Mouse (Mus musculus): Measurements from ENCODE around the gene Pbx3. TPM values are rescaled to one million over a fixed set of nuclear protein-coding genes. Genes with fewer than 3 reads are reported as not detected.

Gene Pbx3
- polyA plus RNA-seq, 1 experiment from 2014 or later: 21.4 TPM

DNA sequence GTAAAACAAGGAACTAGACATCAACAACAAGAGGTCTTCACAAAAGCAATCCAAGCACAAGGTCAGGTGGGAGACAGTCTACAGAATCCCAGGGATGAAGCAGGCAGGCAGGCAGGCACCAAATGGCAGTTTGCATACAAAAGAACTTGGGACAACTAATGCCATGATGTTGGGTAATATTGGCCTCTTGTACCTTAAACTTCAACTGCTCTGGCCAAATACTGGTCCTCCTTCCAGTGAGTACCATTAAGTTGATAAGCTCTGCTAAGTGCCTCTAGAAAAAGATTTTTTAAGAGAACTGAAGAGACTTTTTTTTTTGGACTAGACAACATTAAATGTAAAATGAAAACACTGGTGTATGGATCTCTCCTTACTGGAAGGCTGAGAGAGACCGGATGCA, 83.2 kb downstream of the Pbx3 start:
- Histone ChIP-seq H3K4me2 (no peak overlapping the region), H3K36me3 (no peaks in the 10 kb centered on the region), H3K4me3 (no peak overlapping the region), H3K9me3 (no peaks in the 10 kb centered on the region), H3K4me1 (0 out of 2 replicates have a peak, but pooled peaks cover 4% of the 10 kb centered on the region), H3K9ac (no peak overlapping the region), H3K27me3 (no peaks in the 10 kb centered on the region), H3K27ac (no peak overlapping the region)
- 85% methylated on average over 1 of the region's 1 CpGs for WGBS
- no peak for ATAC-seq (ENCODE audit: insufficient number of reproducible peaks, insufficient read depth, low FRiP score, low TSS enrichment, low read depth)

DNA sequence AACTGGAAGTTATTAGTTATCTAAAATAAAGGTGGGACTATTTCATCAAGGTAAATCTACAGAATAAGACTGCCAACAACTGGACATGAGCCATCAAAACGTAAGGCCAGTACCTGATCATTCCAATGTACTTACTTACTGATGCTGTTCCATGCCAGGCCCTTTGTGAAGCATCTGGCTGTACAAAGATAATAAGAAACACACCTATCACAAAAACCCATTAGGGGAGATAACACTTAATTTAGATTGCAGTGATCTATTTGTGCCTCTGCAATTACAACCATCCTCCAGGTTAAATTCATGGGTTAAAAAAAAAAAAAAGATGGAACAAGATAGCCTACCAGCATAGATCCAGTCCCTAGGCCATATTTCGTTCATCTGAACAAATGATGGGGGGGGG, 88.7 kb downstream of the Pbx3 start:
- no peaks in the 10 kb centered on the region for H3K36me3 ChIP-seq
- ATAC-seq (ENCODE audit: insufficient number of reproducible peaks, insufficient read depth, low FRiP score, low TSS enrichment, low read depth): no peak
- H3K27me3 ChIP-seq: no peaks in the 10 kb centered on the region
- H3K4me3 ChIP-seq: no peak overlapping the region
- no peaks in the 10 kb centered on the region for H3K9me3 ChIP-seq
- no peak overlapping the region for H3K27ac ChIP-seq
- H3K4me1 ChIP-seq: 0 out of 2 replicates have a peak, but pooled peaks cover 4% of the 10 kb centered on the region
- 71% methylated on average over 2 of the region's 2 CpGs for WGBS
- H3K4me2 ChIP-seq: no peak overlapping the region
- H3K9ac ChIP-seq: no peak overlapping the region

DNA sequence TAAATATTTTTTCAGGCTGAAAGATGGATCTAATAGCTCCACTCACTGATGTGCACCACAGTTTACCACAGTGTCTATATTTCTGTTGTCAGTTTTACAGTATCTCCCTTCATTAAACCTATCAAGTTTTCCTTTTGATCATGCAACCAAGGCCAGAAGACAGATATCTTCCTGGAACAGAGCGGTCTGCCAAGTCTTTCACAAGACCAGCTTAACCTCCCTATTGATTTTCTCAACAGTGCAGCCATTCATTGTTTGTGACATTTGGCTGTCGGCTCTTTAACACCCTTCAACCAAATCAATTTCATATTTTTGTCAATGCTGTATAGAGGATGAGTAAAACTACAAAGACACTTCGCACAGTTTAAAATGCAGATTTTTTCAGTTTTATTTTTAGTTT, 91.9 kb downstream of the Pbx3 start:
- H3K27ac ChIP-seq: no peak overlapping the region
- ATAC-seq (ENCODE audit: insufficient number of reproducible peaks, insufficient read depth, low FRiP score, low TSS enrichment, low read depth): no peak
- H3K36me3 ChIP-seq: no peaks in the 10 kb centered on the region
- H3K4me1 ChIP-seq: no peaks in the 10 kb centered on the region
- H3K9ac ChIP-seq: no peak overlapping the region
- no peaks in the 10 kb centered on the region for H3K9me3 ChIP-seq
- no peak overlapping the region for H3K4me3 ChIP-seq
- H3K27me3 ChIP-seq: no peaks in the 10 kb centered on the region
- 65% methylated on average over 3 of the region's 3 CpGs for WGBS
- H3K4me2 ChIP-seq: no peak overlapping the region

DNA sequence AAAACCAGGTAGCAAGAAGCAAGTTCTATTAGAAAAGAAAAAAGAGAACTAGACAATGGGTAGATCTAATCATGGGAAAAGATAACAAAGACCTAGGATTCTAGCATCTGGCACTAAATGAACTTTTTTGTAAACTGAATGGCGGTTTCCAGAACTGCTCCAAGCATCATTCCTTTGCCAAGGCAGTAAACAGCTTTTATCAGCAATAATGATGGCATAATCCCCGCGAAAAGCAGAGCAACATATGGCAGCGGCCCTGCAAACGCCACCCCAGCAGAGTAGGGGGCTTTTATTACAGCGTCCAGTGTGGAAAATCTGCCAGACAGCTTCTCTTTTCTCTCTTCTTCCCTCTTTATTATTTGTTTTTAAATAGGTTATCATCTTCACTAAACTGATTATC, 93.2 kb downstream of the Pbx3 start:
- Histone ChIP-seq H3K36me3 (no peaks in the 10 kb centered on the region), H3K4me1 (0 out of 2 replicates have a peak, but pooled peaks cover 3% of the 10 kb centered on the region), H3K4me2 (no peak overlapping the region), H3K27ac (no peak overlapping the region), H3K9ac (no peak overlapping the region), H3K9me3 (no peaks in the 10 kb centered on the region), H3K4me3 (no peak overlapping the region), H3K27me3 (no peaks in the 10 kb centered on the region)
- ATAC-seq (ENCODE audit: insufficient number of reproducible peaks, insufficient read depth, low FRiP score, low TSS enrichment, low read depth): no peak
- 57% methylated on average over 6 of the region's 6 CpGs for WGBS

DNA sequence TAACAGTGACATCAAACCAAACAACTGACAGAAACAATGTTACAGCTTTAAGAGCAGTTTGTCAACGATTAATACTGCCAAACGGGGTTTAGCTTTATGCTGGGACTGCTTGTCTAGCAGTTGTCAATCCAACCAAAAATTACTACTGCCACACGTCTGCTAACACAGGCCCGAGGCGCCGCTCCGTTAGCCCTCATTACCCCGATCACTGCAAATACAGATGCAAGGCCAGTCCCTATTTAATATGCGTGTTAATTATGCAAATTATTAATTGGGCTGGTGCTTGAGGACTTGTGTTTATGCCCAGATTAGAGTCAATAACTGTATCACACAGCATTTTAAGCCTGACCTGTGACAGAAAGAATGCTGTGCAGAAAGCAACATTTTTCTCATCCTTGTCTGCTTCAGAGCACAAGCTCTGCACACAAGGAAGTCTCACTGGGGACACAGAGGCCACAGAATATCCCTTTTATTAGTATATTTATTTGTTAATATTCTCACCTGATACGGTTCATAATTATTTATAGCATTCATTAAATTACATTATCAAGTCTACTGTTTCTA, 97.2 kb downstream of the Pbx3 start:
- Histone ChIP-seq H3K4me2 (no peak overlapping the region), H3K27ac (no peak overlapping the region), H3K36me3 (no peaks in the 10 kb centered on the region), H3K9me3 (no peaks in the 10 kb centered on the region), H3K4me1 (0 out of 2 replicates have a peak, but pooled peaks cover 3% of the 10 kb centered on the region), H3K27me3 (no peaks in the 10 kb centered on the region), H3K9ac (no peak overlapping the region), H3K4me3 (no peak overlapping the region)
- 75% methylated on average over 10 of the region's 10 CpGs for WGBS
- ATAC-seq (ENCODE audit: insufficient number of reproducible peaks, insufficient read depth, low FRiP score, low TSS enrichment, low read depth): no peak

DNA sequence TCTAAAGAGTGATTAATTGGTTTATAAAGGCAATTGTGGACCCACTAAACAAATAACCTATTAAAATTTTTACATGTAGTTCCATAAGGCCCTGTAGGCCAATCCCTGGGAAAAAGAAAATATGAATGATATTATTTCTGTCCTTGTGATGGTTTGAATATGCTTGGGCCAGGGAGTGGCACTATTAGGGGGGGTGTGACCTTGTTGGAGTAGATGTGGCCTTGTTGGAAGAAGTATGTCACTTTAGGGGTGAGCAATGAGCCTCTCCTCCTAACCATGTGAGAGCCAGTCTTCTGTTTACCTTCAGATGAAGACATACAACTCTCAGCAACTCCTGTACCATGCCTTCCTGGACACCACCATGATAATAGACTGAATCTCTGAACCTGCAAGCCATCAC, 110.9 kb downstream of the Pbx3 start:
- no peak overlapping the region for H3K27ac ChIP-seq
- no peak overlapping the region for H3K4me3 ChIP-seq
- H3K36me3 ChIP-seq: no peaks in the 10 kb centered on the region
- H3K9me3 ChIP-seq: no peaks in the 10 kb centered on the region
- H3K27me3 ChIP-seq: no peaks in the 10 kb centered on the region
- H3K4me1 ChIP-seq: no peaks in the 10 kb centered on the region
- no peak for ATAC-seq (ENCODE audit: insufficient number of reproducible peaks, insufficient read depth, low FRiP score, low TSS enrichment, low read depth)
- no peak overlapping the region for H3K4me2 ChIP-seq
- H3K9ac ChIP-seq: no peak overlapping the region

DNA sequence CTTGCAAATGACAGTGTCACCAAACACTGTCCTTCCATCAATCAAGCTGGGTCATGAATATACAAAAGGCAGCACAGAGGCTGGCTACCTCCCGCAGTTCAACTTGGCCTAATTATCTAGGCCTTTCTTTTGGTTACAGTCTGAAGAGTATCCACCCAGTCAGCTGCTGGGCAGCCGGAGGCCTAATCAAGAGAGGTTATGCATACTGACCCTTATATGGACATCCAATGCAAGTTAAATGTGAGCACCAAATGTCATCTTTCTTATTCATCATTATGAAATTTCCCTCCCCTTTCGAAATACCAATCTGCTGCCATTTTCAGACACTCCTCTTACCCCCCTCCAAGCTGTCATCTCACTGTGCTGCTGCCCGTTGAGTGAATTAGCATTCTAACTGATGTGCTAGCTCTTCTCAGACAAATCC, 112.3 kb downstream of the Pbx3 start:
- ATAC-seq (ENCODE audit: insufficient number of reproducible peaks, insufficient read depth, low FRiP score, low TSS enrichment, low read depth): no peak
- no peak overlapping the region for H3K27ac ChIP-seq
- 48% methylated on average over 4 of the region's 4 CpGs for WGBS
- no peak overlapping the region for H3K9ac ChIP-seq
- H3K9me3 ChIP-seq: no peaks in the 10 kb centered on the region
- H3K36me3 ChIP-seq: no peaks in the 10 kb centered on the region
- H3K4me1 ChIP-seq: no peaks in the 10 kb centered on the region
- no peak overlapping the region for H3K4me2 ChIP-seq
- H3K27me3 ChIP-seq: no peaks in the 10 kb centered on the region
- no peak overlapping the region for H3K4me3 ChIP-seq

DNA sequence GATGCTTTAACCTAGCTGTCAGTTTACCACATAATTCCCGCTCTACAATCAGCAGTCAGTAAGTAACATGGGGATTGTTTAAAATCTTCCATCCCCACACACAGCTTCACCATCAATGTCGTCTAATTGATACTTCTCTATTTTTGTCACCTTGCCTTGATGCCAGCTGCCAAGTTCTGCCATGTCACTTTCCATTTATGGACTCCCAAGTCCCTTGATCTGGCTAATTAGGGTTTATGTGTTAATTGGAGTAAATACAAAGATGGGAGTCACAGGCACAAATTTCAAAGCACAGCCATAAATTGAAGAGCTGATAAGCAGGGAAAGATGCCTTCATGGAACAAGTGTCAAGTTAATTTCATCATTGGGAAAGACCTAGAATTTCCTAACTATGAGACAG, 114.7 kb downstream of the Pbx3 start:
- H3K27me3 ChIP-seq: no peaks in the 10 kb centered on the region
- ATAC-seq (ENCODE audit: insufficient number of reproducible peaks, insufficient read depth, low FRiP score, low TSS enrichment, low read depth): no peak
- 75% methylated on average over 2 of the region's 2 CpGs for WGBS

DNA sequence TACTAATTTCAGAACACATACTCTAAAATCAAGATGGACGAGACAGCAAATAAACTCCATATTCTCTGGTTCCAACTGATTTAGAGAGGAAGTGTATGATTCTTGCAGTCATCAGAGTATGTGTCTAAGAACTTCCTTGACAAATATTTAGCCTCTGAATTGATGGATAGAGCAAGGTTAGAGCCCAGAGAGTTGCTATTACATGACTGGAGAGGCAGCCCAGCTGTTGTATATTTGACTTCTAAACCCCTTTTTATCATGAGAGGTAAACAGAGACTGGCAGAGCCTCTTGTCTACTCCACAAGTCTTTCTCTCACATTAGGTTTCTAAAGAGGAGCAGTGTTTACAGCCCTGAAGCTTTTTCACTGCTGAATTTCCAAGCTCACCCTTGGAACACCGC, 115.3 kb downstream of the Pbx3 start:
- ATAC-seq (ENCODE audit: insufficient number of reproducible peaks, insufficient read depth, low FRiP score, low TSS enrichment, low read depth): no peak

More for the DNA sequence above, 114.7 kb downstream of the Pbx3 start:
- Histone ChIP-seq H3K9me3 (no peaks in the 10 kb centered on the region), H3K9ac (no peak overlapping the region), H3K36me3 (no peaks in the 10 kb centered on the region), H3K4me2 (no peak overlapping the region), H3K27ac (no peak overlapping the region), H3K4me1 (peaks cover 4% of the 10 kb centered on the region), H3K4me3 (no peak overlapping the region)

DNA sequence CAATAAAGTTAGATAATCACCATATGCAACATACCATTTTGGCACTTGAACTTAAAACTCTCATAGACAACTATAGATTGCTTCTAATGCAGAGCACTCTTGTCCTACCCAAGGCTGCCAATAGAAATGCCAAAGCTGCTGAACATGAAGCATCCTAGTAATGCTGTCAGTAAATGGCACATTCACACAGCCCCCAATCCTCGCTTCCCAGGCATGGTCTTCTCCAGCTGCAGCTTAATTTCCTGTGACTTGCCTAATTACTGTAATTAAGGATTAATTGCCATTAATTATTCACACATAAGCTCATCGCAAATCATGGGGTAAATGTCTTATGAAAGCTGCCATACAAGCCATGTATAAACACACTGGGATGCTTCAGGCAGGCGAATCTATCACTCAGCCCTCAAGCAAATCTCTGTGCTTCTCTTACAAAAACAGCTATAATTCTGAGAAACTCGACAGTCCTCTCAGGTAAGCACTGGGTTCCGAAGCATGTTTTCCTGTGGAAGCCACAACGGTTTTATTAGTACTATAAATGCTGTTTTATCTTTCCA, 116.9 kb downstream of the Pbx3 start:
- no peak for ATAC-seq (ENCODE audit: insufficient number of reproducible peaks, insufficient read depth, low FRiP score, low TSS enrichment, low read depth)
- peaks cover 15% of the 10 kb centered on the region for H3K4me1 ChIP-seq

More for the DNA sequence above, 115.3 kb downstream of the Pbx3 start:
- Histone ChIP-seq H3K4me3 (no peak overlapping the region), H3K4me2 (no peak overlapping the region), H3K27me3 (no peaks in the 10 kb centered on the region), H3K9ac (no peak overlapping the region), H3K9me3 (no peaks in the 10 kb centered on the region), H3K27ac (no peak overlapping the region), H3K36me3 (no peaks in the 10 kb centered on the region), H3K4me1 (peaks cover 10% of the 10 kb centered on the region)
- WGBS: 64% methylated on average over 2 of the region's 2 CpGs

DNA sequence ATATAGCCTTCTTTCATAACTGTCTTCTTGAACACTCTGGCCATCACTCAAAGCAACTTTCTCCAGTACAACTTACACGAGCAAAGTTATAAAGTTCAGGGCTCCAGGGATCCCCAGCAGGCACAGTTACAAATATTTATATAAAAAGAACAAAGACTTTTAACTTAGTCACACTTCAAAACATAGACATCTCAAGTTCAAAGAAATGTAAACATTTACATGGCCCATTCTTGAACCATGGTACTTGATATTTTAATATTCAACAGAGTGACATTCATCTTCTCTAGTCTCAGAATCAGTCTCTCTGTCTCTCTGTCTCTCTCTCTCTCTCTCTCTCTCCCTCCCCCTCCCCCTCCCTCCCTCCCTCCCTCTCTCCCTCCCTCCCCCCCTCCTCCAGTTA, 119.3 kb downstream of the Pbx3 start:
- Histone ChIP-seq H3K4me2 (no peak overlapping the region), H3K27ac (peak overlapping the region; percentile 22; the same call in 1 of the 2 replicates), H3K4me3 (no peak overlapping the region), H3K4me1 (peaks cover 25% of the 10 kb centered on the region), H3K27me3 (no peaks in the 10 kb centered on the region), H3K9me3 (no peaks in the 10 kb centered on the region), H3K36me3 (no peaks in the 10 kb centered on the region), H3K9ac (no peak overlapping the region)
- ATAC-seq (ENCODE audit: insufficient number of reproducible peaks, insufficient read depth, low FRiP score, low TSS enrichment, low read depth): no peak
- WGBS: 9% methylated on average over 1 of the region's 1 CpGs

More for the DNA sequence above, 116.9 kb downstream of the Pbx3 start:
- Histone ChIP-seq H3K4me2 (no peak overlapping the region), H3K27ac (no peak overlapping the region), H3K9ac (no peak overlapping the region), H3K4me3 (no peak overlapping the region), H3K27me3 (no peaks in the 10 kb centered on the region), H3K9me3 (no peaks in the 10 kb centered on the region), H3K36me3 (no peaks in the 10 kb centered on the region)
- WGBS: 69% methylated on average over 6 of the region's 6 CpGs

DNA sequence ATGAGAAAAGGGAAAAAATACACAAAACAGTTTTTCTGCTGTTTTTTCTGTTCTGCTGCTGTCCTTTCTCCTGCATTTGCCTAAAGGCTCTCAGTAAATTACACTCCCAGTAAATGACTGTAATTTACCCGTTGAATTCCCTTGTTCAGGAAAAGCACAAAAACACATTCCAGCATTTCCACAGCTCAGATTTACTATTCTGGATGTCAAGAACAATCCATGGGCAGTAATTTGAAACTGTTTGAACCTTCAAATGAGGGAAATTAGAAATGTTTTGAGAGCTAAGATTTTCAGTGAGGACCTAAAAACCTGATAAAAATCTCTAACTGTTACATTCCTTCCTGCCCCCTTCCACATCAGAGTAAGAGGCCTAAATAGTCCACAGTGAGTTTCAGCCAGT, 119.8 kb downstream of the Pbx3 start:
- no peak for ATAC-seq (ENCODE audit: insufficient number of reproducible peaks, insufficient read depth, low FRiP score, low TSS enrichment, low read depth)
- no peaks in the 10 kb centered on the region for H3K36me3 ChIP-seq
- H3K4me3 ChIP-seq: no peak overlapping the region
- peaks cover 27% of the 10 kb centered on the region for H3K4me1 ChIP-seq
- no peaks in the 10 kb centered on the region for H3K9me3 ChIP-seq
- H3K27ac ChIP-seq: peak overlapping the region; percentile 22; the same call in 1 of the 2 replicates
- no peak overlapping the region for H3K9ac ChIP-seq
- H3K4me2 ChIP-seq: no peak overlapping the region
- 4% methylated on average over 1 of the region's 1 CpGs for WGBS
- no peaks in the 10 kb centered on the region for H3K27me3 ChIP-seq
